Comparison of ENCODE assay signal across 12 mouse cellular contexts in the genomic region with DNA sequence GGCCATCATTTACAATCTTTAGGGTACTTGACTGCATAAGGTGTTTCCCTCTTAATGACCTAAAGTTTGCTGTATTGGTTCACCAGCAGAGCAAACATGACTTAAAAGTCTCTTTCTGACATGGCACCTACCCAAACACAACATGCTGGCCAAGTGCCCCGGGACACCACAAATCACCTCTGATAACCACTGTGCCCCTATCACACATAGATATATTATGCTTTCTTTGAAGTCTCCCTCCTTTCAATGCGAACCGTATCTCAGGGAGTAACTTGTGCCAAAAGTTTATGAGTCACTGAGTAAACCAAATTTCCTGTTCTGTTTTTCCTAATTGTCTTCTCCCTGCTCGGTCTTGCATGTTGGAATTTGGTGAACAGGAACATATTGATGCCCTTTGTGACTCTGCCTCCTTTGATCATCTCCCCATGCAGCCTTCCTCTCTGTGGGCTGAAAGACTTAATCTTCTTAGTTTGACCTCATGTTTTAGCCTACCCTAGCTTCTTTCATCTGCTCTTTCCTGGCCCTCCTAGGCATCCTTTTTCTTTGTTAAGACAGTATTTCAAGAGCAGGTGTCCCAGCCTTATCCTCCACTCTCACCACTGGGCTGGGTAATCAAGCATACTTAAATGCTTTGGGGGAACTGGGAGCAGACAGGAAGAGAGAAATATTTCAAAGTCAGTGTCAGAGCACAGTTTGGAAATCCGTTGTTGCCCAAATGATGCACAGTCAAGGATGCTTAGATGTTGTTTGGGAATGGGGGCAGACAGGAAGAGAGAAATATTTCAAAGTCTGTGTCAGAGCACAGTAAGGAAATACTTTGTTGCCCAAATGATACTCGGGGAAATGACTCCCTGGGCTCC.
DNase-seq lines count a peak whose midpoint lies in the region; ATAC-seq and TF ChIP-seq lines count a peak whose summit lies in the region.
"Had no signal": no experiment of that assay in that cellular context is flagged by ENCODE, and none has a peak within 500 bp of the region (broad histone marks: within the 10 kb centered on the region; RNA-seq: fewer than 3 reads in every experiment).

No protein-coding gene starts in this region.

- H3K9ac ChIP-seq in kidney, embryonic 16.5 days (replicated peaks; ENCODE audit: low read length) = no peak overlapping the region

- no peak for TF ChIP-seq POLR2A in thymus, adult 2 months (IDR thresholded peaks at IDR 0.05; ENCODE audit: control insufficient read depth, extremely low read depth, insufficient read depth, low read length, poor library complexity)

- no peaks in the 10 kb centered on the region for H3K27me3 ChIP-seq in kidney, embryonic 16.5 days (ENCODE audit: insufficient read depth, low read length)
- H3K27me3 ChIP-seq in thymus, adult 2 months (ENCODE audit: control insufficient read depth, insufficient read depth, low read length) = no peaks in the 10 kb centered on the region
- H3K27me3 ChIP-seq: CH12.LX; megakaryocyte, embryonic 14.5 days had no signal

- TF ChIP-seq CTCF in thymus, adult 2 months (IDR thresholded peaks at IDR 0.05; ENCODE audit: borderline replicate concordance, control insufficient read depth, extremely low read depth, insufficient read depth, low read length, poor library complexity) = no peak

- 1% methylated on average over 6 of the region's 6 CpGs for WGBS in kidney, embryonic 16.5 days
- 32% methylated on average over 6 of the region's 6 CpGs for WGBS in thymus, adult 2 months

- H3K4me1 ChIP-seq in kidney, embryonic 16.5 days (ENCODE audit: insufficient read depth, low read length) = peaks cover 18% of the 10 kb centered on the region; the same call in 1 of the 2 replicates
- H3K4me1 ChIP-seq in thymus, adult 2 months (replicated peaks; ENCODE audit: control insufficient read depth, insufficient read depth, low read length) = no peaks in the 10 kb centered on the region
- H3K4me1 ChIP-seq: megakaryocyte, embryonic 14.5 days had no signal

- H3K4me2 ChIP-seq in kidney, embryonic 16.5 days (replicated peaks; ENCODE audit: low read depth, low read length) = no peak overlapping the region
- H3K4me2 ChIP-seq: heart, embryonic 11.5 days had no signal

- no peak overlapping the region for H3K4me3 ChIP-seq in kidney, embryonic 16.5 days (ENCODE audit: low read length)
- H3K4me3 ChIP-seq in thymus, adult 2 months (ENCODE audit: control insufficient read depth, insufficient read depth, low read length) = no peak overlapping the region
- H3K4me3 ChIP-seq: megakaryocyte, embryonic 14.5 days had no signal

- ATAC-seq in kidney, embryonic 16.5 days (ENCODE audit: low FRiP score, low TSS enrichment) = peak; percentile 90

- no peak for DNase-seq in kidney, postnatal 36 days
- peak; percentile 89 for DNase-seq in Muller cell, postnatal 12 days (ENCODE audit: inconsistent ontology term)
- DNase-seq in adrenal gland, postnatal 36 days = peak; percentile 12 to 24
- peak; percentile 15 for DNase-seq in ovary, postnatal 10 days (ENCODE audit: low spot score)
- no peak for DNase-seq in thymus, adult 2 months
- no peak for DNase-seq in adipocyte (ENCODE audit: low spot score)
- DNase-seq: cerebellum, postnatal 36 days; thymus, postnatal 36 days had no signal

- peak overlapping the region; percentile 32; the same call in 1 of the 2 replicates for H3K27ac ChIP-seq in kidney, embryonic 16.5 days (ENCODE audit: low read length)
- no peak overlapping the region for H3K27ac ChIP-seq in thymus, adult 2 months (ENCODE audit: control insufficient read depth, insufficient read depth, low read length)

- no peaks in the 10 kb centered on the region for H3K36me3 ChIP-seq in kidney, embryonic 16.5 days (ENCODE audit: insufficient read depth, low read length)
- no peaks in the 10 kb centered on the region for H3K36me3 ChIP-seq in thymus, adult 2 months (ENCODE audit: control insufficient read depth, insufficient read depth, low read length)

- no peaks in the 10 kb centered on the region for H3K9me3 ChIP-seq in kidney, embryonic 16.5 days (ENCODE audit: low read length)
- H3K9me3 ChIP-seq: megakaryocyte, embryonic 14.5 days had no signal

Comparison
In these comparisons a context has a peak if more than half of its experiments do, and no peak if none do; other contexts are left out.
1. DNase-seq: peak in Muller cell, postnatal 12 days (single experiment), adrenal gland, postnatal 36 days (2 of 2) and ovary, postnatal 10 days (single experiment); none in kidney, postnatal 36 days (0 of 2), thymus, adult 2 months (single experiment) and adipocyte (single experiment).